Mouse (Mus musculus) kidney, adult 9 months (tissue): ENCODE results near the gene Myh6.
"Not testable (repeated sequence)": the region's sequence is repeated elsewhere in the genome, so short reads cannot be mapped to it uniquely, and the experiment has no call there.

Source experiments
- DNase-seq: peaks from one replicate; pipeline ENCODE4 v3.0.0; 2022

The Myh6 gene

GRCm38 (mm10) chr14:54966320-54966977 lies at the start of gene Myh6:
TSS of gene Myh6 (minus strand) at chr14:54966927.
- no peak for DNase-seq

DNA sequence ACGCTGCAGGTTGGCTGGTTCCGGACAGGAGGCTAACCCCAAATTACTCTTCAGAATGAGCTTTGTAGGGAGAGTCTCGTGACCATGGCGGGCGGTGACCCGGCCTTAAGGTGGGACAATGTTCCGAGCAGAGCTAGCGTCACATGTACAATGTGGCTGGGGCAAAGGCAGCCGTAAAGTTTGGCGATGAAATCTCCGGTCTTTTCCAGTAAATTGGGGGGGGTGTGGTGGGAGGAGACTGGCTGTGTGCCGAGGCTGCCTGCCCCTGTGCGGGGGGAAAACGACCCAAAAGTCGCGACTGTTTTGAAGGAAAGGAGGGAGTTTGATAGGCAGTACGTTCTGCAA lies 49.0 kb upstream of the Myh6 start:
- DNase-seq, result no peak

DNA sequence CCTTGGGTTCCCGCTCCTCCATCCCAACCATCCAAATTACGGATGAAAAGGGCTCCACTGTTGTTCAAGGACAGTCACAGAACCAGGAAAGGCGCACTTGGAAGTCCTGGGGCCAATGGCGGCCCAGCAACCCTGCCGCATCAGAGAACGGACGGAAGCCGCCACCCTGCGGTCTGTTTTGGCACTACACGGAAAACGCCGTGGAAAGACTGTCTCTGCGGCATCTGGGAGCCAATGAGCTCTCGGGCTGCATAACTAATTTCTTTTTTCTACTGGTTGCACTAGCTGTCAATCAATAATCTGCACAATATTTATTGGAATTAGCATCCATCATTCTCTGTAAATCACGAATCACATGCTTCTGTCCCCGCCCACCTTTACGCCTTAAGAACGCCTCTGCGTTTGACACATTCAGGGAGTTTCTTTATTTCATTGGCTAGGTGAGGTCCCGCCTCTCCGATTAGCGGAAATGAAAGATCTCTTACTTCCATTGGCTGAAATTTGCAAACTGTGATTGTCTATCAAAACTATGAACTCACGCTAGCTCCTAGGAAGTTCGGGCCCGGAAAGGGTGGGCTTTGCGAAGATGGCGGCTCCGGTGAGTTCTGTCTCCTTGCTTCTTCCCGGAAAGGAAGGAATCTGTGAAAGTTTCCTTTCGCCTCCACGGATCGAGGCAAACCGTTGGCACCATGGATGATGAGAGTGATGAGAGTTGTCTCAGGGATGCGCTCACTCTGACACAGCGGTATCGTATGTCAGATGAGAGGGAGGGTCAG lies 48.5 kb upstream of the Myh6 start, which contains the start of gene Ngdn:
Ngdn (plus strand) TSS at position 464 of the 776 bp plus-strand sequence.
- peak; percentile 100 for DNase-seq

GRCm38 (mm10) chr14:55014591-55014990 lies 47.9 kb upstream of the Myh6 start:
- no peak for DNase-seq

- DNase-seq, result peak; percentile 30
Measured at GRCm38 (mm10) chr14:55011116-55011515, 44.4 kb upstream of the Myh6 start.

DNA sequence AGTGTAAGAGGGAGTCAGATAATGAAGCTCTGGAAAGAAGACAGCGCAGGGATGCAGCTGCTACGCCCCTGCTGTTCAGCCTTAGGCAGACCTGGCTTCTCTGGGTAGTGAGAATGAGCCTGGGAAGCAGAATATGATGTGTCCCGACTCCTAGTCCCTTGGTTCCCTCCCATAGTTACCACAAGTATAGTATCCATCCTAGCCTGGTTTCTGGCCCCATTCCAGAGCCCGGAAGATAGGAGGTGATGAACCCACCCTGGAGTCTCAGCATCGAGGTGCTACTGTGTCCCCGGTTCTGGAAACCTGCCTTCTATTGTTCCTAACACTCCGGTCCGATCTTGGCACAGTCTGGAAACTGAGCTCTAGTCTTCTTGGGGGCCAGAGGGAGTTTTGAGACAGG lies 41.7 kb upstream of the Myh6 start:
- DNase-seq, result no peak

DNA sequence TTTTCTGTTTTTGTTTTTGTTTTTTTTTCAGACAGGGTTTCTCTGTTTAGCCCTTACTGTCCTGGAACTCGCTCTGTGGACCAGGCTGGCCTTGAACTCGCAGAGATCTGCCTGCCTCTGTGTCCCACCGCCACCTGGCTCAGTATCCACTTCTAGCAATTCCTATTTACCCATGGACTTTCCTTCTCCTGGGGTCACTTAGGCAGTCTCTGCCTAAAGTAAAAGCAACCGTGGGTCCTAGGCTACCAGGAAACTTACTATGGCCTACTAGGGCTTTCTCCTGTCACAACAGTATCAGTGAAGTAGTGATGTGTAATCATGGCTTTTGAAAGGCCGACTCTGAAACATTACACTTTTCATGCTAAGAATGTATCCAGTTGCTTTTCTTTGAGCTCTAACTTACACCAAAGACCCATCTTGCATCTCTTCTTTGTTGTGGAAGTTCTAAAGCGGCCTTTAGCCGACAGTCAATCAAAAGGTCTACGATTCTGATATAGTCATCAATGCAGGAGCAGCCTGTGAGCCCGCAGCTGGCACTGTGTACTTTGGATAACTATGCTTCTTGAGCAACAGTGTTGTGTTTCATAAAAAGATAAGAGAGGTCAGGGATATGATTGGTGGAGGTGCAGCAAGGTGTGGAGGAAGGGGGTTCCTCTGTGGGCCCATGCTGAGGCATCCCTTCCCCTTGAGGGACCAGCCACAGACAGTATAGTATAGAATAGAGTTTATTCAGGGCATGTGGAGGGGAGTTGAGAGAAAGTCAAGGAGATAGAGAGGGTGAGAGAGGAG lies 40.6 kb upstream of the Myh6 start:
- no peak for DNase-seq

DNA sequence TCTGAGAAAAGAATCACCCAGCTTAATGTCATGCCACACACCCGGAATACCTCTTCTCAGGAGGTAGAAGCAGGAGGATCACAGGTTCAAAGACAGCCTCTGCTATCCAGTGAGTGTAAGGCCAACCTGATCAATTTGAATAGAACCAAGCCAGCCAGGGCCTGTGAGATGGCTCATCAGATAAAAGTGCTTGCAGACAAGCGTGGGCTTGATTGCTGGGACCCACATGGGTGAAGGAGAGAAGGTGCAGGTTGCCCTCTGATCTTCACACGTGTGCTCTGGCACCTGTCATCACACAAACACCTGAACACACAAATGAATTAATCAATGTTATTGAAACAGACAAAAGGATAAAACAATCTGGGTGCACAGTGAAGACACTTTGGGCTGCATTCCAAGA lies 39.8 kb upstream of the Myh6 start:
- DNase-seq, result no peak

DNA sequence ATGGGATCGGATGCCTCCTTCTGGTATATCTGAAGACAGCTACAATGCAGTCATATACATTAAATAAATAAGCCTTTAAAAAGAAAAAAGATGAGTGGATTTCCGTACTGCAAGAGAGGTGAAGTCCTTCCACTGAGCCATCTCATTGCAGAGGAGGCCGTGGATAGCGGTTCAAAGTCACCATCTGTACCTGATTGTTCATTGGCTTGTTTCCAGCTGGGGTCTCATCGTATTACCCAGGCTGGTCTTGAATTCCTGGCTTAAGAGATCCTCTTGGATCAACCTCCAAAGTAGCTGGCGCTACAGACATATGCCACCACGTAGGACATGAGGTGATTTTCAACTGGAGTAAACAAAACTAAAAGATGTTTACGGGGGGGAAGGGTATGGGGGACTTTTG lies 39.2 kb upstream of the Myh6 start:
- DNase-seq, result no peak

GRCm38 (mm10) chr14:55005506-55005905 lies 38.8 kb upstream of the Myh6 start:
- DNase-seq, result no peak

GRCm38 (mm10) chr14:55003878-55004855 lies 37.4 kb upstream of the Myh6 start:
- DNase-seq, result no peak

- DNase-seq, result no peak
Measured at GRCm38 (mm10) chr14:55002687-55003120, 36.0 kb upstream of the Myh6 start.

DNA sequence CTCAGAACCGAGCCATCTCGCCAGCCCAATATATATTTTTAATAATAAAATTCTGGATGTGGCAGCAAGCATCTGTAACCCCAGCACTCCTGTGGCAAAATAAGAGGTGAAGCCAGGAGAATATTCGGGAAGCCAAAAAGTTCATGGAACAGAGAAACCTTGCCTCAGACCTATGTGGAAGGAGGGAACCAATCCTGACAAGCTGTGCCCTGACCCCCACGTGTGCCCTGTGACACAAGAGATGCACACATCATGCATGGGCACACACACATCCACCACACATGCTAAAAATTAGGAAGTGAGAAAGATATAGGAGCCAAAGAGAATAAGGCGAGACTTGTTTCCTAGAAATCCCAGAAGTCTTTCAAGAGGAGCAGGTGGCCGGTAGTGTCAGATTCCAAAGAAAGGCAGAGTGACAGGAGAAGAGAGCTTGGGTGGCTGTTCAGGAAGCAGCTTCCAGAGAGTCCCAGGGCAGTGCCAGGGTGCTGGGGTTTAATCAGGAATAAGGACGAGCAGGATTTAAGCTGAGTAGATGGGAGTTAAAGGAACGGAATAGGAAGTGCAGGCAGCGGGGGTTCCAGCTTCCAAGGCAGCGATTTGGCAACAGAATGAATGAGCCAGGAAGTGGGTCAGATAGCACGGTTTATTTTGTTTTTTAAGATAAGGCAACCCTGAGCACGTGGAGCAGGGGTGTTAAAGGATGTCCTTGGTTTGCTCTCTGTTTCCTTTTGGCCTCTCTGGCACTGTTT lies 35.4 kb upstream of the Myh6 start:
- no peak for DNase-seq

GRCm38 (mm10) chr14:55001446-55001845 lies 34.7 kb upstream of the Myh6 start:
- no peak for DNase-seq

DNA sequence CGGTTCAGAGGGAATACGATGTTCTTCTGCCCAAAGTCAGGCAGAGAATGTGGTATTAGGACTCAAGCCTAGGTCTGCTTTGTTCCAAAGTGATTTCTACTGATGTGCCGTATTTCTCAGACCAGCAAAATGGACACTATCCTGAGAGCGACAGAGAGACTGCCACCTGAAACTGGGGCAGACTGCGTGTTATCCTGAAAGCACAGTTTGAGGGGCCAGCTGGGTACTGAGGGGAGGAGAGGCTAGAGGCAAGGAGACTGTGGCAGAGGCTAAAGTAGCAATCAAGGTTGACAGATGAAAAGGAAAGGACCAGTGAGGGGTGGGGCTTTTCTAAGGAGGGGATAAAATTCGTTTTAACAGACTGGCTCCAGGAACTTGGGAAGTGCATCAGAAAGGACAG lies 34.1 kb upstream of the Myh6 start:
- DNase-seq, result no peak

- DNase-seq, result not testable (repeated sequence)
Measured at GRCm38 (mm10) chr14:54999868-55000267, 33.1 kb upstream of the Myh6 start.

- DNase-seq, result no peak
Measured at GRCm38 (mm10) chr14:54998680-54999079, 32.0 kb upstream of the Myh6 start.

DNA sequence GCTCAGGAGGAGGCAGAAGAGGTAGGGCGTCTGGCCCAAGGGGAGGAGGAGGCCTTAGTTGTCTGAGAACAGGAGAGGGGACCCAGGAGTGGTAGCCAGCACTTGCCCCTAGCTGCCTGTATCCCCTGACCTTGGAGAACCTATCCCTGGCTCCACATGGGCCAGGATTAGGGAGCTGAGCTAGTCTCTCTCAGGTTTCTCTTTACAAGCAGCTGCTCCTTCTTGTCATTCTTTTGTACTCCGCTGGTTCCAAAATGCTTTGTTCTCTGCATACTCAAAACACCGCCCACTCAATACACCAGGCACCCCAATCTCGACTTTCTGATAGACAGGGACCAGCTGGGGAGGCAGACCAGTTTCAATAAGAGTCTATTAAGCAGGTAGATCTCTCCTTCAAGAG lies 30.6 kb upstream of the Myh6 start:
- DNase-seq, result no peak

GRCm38 (mm10) chr14:54996793-54997192 lies 30.1 kb upstream of the Myh6 start:
- DNase-seq, result no peak

- no peak for DNase-seq
Measured at GRCm38 (mm10) chr14:54995457-54996138, 28.9 kb upstream of the Myh6 start.

DNA sequence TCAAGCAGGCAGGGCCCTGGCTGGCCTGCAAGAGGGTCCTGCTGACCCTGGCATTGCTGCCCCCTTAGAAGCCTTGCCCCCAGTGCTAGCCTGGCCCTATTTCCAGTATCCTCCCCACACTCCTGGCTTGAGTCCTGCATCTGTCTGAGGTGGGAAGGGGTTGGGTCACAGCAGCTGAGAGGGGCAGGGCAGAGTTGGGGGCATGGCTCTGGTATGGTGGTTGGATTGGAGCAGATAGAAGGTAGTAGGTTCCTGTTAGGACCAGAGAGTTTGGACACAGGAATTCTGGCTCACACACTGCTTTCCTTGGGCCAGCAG lies 28.1 kb upstream of the Myh6 start:
- DNase-seq, result no peak
